Mouse (Mus musculus): ENCODE data around the gene Rbpjl.

GRCm38 (mm10) chr2:164421979-164422378 is 19.0 kb downstream of the Rbpjl start:
- no peak for TF ChIP-seq POLR2A (IDR thresholded peaks at IDR 0.05; ENCODE audit: extremely low read depth, insufficient read depth, low read length)
- TF ChIP-seq CTCF (IDR thresholded peaks at IDR 0.05; ENCODE audit: extremely low read depth, insufficient read depth, low read length) = no peak
